Mouse (Mus musculus): ENCODE measurements around the gene Vpreb2.
A peak's percentile ranks its signal among the peaks of the same experiment; 100 is the strongest.
"Not testable (repeated sequence)": the region's sequence is repeated elsewhere in the genome, so short reads cannot be mapped to it uniquely, and the experiment has no call there.

Vpreb2 gene

GRCm38 (mm10) chr16:17980128-17980527 lies at the start of gene Vpreb2:
Gene Vpreb2, plus strand, starts transcription at chr16:17980428.
- no peak for DNase-seq (ENCODE audit: extremely low spot score, low spot score)

GRCm38 (mm10) chr16:17931906-17932460 lies 48.2 kb upstream of the Vpreb2 start:
- DNase-seq (ENCODE audit: extremely low spot score, low spot score), result no peak

- no peak for DNase-seq (ENCODE audit: extremely low spot score, low spot score)
These were observed 46.4 kb upstream of the Vpreb2 start for GRCm38 (mm10) chr16:17933594-17934444.

DNA sequence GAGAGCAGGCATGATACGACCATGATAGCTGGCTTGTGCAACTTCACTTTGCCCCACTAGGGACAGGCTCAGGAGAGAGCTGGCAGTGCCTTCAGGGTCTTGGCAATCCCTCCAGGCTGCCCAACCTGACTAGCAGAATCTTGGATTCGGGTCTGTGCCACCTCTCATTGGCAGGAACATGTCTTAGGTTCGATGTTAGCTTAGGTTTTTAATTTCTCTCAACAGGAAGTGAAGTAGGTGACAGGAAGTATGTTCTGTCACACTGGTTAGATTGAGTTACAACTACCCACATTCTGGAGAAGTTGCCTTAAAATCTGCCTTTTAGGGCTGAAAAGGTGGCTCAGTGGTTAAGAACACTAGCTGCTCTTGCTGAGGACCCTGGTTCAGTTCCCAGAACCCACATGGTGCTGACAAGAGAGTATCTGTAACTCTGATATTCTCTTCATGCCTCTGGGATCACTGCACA lies 45.8 kb upstream of the Vpreb2 start:
- DNase-seq (ENCODE audit: extremely low spot score, low spot score), result no peak

DNA sequence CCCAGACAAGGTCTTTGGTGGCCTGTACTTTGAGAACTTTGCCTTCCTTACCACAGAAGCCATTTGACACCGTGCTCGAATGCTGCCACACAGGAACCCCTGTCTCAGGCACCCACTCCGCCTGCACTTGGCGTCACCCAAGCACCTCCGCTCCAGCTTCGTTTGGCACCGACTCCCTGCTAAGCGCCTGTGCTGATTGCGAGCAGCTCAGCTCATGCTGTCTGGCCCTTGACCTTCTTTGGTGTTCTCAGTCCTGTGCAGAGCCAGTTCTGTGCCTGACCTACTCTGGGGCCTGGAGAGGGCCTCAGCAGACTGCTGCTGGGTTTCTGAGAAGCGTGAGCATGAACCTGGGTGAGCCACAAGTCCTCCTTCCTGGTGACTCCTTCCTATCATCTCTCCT lies 43.5 kb upstream of the Vpreb2 start:
- no peak for DNase-seq (ENCODE audit: extremely low spot score, low spot score)

- DNase-seq (ENCODE audit: extremely low spot score, low spot score), result no peak
These were observed 42.0 kb upstream of the Vpreb2 start for GRCm38 (mm10) chr16:17938187-17938586.

- DNase-seq (ENCODE audit: extremely low spot score, low spot score), result peak; percentile 51
These were observed 41.4 kb upstream of the Vpreb2 start for GRCm38 (mm10) chr16:17938821-17939220.

DNA sequence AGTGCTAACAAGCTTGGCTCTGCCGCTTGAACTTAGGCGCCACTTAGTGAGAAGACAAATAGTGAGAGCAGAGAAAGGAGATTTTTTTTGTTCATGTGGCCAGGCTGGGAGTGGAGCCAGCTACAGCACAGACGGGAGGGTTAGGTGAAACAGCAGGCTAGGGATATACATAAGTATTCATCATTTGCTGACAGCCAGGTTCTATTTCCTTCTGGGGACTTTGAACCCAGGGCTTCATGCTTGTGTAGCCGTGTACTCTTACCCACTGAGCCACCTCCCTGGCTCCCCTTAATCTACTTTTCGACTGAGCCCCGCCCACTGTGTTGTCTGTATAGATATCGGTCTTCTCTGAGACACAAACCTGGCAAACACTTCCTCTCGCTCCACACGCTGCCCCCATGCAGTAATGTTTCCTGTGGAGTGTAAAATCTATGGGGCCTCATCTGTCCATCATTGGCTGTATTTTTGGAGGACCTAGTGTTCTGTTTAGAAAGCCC lies 40.9 kb upstream of the Vpreb2 start:
- DNase-seq (ENCODE audit: extremely low spot score, low spot score), result no peak

- no peak for DNase-seq (ENCODE audit: extremely low spot score, low spot score)
These were observed 36.8 kb upstream of the Vpreb2 start for GRCm38 (mm10) chr16:17943466-17943865.

- DNase-seq (ENCODE audit: extremely low spot score, low spot score), result no peak
These were observed 35.0 kb upstream of the Vpreb2 start for GRCm38 (mm10) chr16:17945081-17945831.

DNA sequence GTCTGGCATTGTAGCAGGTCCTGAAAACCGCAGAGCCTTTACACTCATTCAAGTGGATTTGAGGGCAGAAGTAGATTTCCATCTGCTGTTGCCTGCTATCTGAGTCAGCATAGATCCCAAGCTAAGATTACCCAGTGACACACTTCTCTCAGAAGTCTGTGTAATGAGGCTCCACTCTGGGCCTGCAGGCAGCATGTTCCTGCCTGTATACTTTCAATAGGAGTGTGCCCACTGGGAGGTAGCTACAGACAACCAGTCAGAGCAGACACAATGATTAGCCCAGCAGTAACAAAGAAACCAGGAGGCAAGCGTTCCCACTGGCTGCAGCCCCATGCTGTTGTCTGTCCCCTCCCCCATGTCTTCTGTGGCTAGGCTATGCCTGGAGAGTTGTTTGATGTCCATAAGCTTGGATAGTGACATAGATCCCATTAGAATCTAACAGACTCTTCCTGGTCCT lies 30.8 kb upstream of the Vpreb2 start:
- no peak for DNase-seq (ENCODE audit: extremely low spot score, low spot score)

GRCm38 (mm10) chr16:17950068-17950467 lies 30.2 kb upstream of the Vpreb2 start:
- DNase-seq (ENCODE audit: extremely low spot score, low spot score), result no peak

GRCm38 (mm10) chr16:17951618-17952017 lies 28.6 kb upstream of the Vpreb2 start:
- no peak for DNase-seq (ENCODE audit: extremely low spot score, low spot score)

- not testable (repeated sequence) for DNase-seq (ENCODE audit: extremely low spot score, low spot score)
These were observed 24.1 kb upstream of the Vpreb2 start for GRCm38 (mm10) chr16:17956052-17956638.

DNA sequence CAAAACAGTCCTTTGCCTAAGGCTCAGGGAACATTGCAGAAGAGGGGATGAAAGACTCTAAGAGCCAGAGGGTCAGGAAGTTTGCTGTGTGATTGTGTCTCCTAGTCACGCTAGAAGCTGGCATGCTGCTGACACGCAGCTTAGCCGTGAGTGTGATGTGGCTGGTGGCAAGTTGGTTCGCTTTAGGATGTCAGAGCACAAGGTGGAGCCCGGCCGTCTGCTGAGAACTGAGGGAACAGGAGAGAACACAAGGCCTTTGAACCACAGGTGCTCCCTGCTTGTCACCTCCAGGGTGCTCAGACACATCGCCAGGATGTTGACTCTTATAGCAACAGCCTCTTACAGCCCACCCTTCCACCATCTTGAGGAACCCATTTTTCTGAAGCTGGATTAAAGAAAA lies 18.1 kb upstream of the Vpreb2 start:
- DNase-seq (ENCODE audit: extremely low spot score, low spot score), result no peak

GRCm38 (mm10) chr16:17971853-17972252 lies 8.4 kb upstream of the Vpreb2 start:
- DNase-seq (ENCODE audit: extremely low spot score, low spot score), result no peak

GRCm38 (mm10) chr16:17977840-17978239 lies 2.4 kb upstream of the Vpreb2 start:
- DNase-seq (ENCODE audit: extremely low spot score, low spot score), result not testable (repeated sequence)

- DNase-seq (ENCODE audit: extremely low spot score, low spot score), result no peak
These were observed 3.0 kb downstream of the Vpreb2 start for GRCm38 (mm10) chr16:17983201-17983600.

DNA sequence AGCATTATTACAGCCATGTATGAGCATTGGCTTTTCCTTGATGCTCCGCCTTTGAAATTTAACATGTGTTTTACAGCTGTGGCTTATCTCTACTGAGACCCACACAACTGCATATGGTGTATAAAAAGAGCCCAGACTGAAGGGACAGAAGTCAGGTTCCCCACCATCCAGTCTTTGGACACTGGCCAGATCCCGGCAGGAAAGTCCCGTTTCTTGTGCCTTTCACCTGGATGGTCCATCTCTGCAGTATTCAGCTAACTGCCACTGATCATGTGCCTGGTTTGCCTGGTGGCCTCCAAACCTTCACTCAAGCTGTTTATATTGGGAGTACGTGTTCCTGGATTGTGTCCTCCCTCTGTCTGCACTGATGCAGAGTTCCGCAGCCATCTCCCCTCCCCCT lies 4.0 kb downstream of the Vpreb2 start:
- DNase-seq (ENCODE audit: extremely low spot score, low spot score), result no peak

GRCm38 (mm10) chr16:17985078-17985477 lies 4.8 kb downstream of the Vpreb2 start:
- no peak for DNase-seq (ENCODE audit: extremely low spot score, low spot score)

GRCm38 (mm10) chr16:17986456-17987132 lies 6.4 kb downstream of the Vpreb2 start:
- DNase-seq (ENCODE audit: extremely low spot score, low spot score), result peak; percentile 23

Data from neural tube, embryonic 10.5 days (tissue).